Mouse (Mus musculus) ovary, postnatal 36 days (tissue): ENCODE measurements around the gene Cd79b.

Experiments
- DNase-seq: peaks from one replicate; pipeline ENCODE4 v3.0.0; 2022; ENCODE audit warnings: low spot score, mixed read lengths

Cd79b gene

GRCm38 (mm10) chr11:106273811-106274210, 40.8 kb downstream of the Cd79b start:
- no peak for DNase-seq

DNA sequence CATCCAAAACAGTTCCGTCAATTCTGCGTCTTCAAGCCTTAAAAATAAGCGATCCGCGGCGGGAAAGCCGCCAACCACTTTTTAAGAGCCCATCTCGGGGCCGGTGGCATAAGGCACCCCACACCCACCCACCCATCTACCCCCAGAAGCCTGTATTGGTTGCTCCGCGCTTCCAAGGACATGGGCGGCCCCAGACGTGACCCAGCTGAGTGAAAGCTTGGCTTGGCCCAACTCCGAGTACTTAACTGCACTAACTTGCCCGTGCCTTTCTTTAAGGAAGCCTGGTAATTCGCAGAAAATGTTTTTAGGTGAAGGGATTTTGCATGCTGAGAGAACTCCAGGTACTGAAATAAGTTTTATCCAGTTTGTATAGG, 41.3 kb downstream of the Cd79b start:
- DNase-seq: no peak

DNA sequence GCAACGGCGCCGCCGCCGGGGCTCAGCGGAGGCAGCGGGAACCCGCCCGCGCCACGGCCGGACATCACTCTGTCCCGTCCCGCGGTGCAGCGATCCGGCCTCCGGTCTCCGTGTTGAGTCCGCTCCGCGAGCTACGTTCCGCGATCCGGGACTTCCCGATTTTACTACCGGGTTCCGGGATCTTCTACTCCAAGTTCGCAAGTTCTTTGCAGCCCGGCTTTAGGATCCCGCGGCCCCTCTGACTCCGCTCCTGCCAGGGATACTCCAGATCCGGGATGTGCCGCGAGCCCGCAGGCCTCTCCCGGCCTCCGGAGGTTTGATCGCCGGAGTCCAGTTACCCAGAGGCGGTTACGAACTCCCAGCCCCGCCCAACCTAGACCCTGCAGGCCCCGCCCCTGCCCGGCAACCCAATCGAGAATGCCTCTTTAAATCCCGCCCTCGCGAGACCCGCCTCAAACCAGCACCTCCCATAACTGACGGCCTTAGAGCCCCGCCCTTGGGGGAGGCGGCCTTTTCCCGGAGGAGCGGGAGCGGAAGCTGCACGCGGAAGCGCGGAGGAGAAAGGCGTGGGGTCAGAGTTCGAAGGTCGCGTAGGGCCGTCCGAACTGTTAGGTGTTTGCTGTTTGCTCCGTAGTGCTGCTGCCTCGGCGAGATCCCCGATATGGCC, 41.8 kb downstream of the Cd79b start, which contains the start of gene Smarcd2:
Gene Smarcd2, minus strand, starts transcription at position 329 of the 667 bp plus-strand sequence.
- peak; percentile 100 for DNase-seq

GRCm38 (mm10) chr11:106271794-106272643, 42.5 kb downstream of the Cd79b start:
- DNase-seq: no peak

- DNase-seq: no peak
These were observed 43.3 kb downstream of the Cd79b start for GRCm38 (mm10) chr11:106271131-106271793.

GRCm38 (mm10) chr11:106269060-106269431, 45.5 kb downstream of the Cd79b start:
- no peak for DNase-seq

- peak; percentile 75 for DNase-seq
These were observed 46.1 kb downstream of the Cd79b start for GRCm38 (mm10) chr11:106268326-106269059.

DNA sequence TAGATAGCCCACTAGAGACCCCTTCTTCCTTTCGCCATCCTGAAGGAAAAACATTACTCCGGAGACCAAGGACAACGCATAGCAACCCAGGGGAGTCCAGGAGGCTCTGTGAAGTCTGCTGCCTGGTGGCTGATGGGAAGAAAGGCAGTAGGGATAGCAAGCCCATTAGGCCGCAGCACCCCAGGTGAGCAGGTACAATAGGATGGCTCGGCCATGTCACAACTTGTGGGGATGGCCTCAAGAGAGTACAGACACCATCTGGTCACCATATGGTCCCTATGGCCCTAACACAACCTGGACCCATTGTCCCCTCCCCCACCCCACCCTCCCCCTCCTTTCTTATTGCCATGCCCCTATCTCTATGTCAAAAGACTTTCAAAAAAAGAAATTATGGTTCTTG, 46.7 kb downstream of the Cd79b start:
- no peak for DNase-seq

DNA sequence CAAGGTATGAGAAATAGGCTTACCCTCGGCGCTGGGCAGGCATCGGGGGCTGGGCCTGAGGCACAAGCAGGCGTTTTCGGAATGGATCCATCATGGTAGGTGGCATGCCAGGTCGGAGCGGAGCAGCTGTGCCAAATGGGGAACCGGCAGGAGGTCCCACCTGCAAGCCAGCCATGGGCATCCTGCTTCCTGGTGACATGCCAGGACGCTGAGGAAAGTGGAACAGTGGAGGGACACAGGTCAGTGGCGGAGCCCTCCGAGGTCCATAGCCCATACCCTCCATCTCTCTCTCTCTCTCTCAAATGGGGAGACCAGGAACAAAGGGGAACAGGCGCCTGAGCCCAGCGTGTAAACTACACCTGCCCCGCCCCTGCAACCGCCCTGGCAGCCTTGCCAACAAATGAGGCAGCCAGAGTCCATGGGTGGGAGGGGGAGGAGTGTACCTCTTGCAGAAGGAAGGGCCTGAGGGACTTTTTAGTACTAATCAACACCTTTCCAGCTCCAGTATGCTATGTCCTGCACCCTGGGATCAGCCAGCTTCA, 47.2 kb downstream of the Cd79b start:
- DNase-seq: peak; percentile 56

DNA sequence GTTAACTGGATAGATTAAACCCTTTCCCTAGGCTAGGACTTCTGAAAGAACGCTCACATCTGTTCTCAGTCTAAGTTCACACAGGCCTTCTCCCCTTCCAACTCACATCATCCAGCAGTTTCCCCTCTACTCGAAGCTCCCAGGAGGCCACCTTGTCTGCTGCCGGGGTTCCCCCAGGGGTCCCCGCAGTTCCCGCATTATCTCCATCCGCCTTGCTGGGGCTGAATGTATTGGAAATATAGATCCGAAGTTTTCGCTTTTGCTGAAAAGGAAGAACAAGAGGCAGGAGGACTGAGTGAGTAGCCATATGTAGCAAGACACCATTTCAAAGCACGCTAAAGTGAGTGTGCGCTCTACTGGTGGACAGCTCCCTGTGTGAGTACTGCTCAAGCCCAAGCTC, 48.1 kb downstream of the Cd79b start:
- DNase-seq: no peak

DNA sequence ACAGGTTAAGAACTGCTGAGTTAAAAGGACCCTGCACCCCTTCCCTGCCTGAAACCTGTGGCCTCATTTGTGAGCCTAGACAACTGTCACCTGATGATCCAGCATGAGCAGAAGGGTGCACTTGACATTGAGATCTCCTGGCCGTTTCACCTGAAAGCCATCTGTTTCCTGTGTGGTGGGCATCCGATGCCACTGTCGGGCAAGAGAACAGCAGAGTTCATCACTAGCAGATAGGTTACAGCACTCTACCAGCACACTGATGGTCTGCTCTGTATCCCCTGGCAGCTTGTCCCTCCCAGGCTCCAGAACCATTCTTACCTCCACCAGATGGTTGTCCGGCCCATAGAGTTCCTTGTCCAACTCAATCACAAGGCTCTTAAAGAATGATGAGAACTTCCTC, 49.0 kb downstream of the Cd79b start:
- no peak for DNase-seq

DNA sequence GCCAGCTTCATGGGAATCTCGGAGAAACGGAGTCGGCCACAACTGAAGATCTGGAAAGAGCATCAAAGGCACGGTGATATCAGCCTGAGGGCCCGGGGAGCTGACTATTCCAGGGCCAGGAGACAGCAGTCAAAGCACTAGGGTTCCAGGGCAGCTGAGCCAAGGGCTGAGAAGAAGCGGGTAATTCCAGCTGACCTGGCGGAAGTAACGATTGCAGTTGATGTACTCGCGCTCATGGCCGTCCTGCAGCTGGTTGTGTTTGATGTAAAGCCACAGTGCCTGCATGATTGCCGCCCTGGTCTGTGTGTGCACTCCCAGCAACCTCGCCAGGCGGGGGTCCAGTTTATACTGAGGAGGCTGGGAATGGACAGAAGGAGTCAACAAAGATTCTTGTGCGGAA, 49.6 kb downstream of the Cd79b start:
- no peak for DNase-seq

- no peak for DNase-seq
These were observed 50.6 kb downstream of the Cd79b start for GRCm38 (mm10) chr11:106263963-106264362.
